Mouse (Mus musculus) bone marrow, adult 2 months (tissue): ENCODE results near the gene Commd7.

Experiments used
- CTCF ChIP-seq: fragments of 200-500 bp; IDR thresholded peaks from 2 replicates; pipeline ENCODE4 v1.5.1; 2011; ENCODE audit warnings: low read length, control low read depth; ENCODE audit not compliant: control insufficient read depth, insufficient read depth
- POLR2A ChIP-seq: fragments of 200-500 bp; IDR thresholded peaks from 2 replicates; pipeline ENCODE4 v1.6.1; 2011; ENCODE audit warnings: low read depth, mild to moderate bottlenecking, control low read depth, low read length, borderline replicate concordance; ENCODE audit not compliant: control insufficient read depth

DNA sequence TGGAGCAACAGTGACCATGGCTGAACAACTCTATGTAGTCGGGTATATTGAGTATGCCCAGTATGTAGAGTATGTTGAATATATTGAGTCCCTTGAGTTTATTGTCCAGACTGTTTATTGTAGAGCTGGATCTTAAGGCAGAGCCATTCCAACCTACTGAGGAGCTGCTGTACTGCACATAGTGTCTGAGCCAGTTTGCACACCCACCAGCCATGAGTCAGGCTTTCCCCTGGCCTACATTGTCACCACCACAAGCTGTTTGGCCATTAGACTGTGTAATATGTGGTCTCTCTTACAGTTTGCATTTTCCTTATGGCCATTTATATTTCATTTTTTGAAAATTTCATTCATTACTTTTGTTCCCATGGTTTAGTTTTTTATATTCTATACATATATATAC is 47.4 kb upstream of the Commd7 start:
- no peak for TF ChIP-seq POLR2A
- TF ChIP-seq CTCF = no peak
